Mouse (Mus musculus) ZHBTc4 (cell line): ENCODE measurements around the gene Acadm.

ENCODE experiments used
- DNase-seq: peaks from one replicate; pipeline ENCODE4 v3.0.0-alpha.2; 2011; ENCODE audit warnings: low read depth, low spot score

Acadm gene

GRCm38 (mm10) chr3:153902595-153902994 lies 41.8 kb downstream of the Acadm start:
- no peak for DNase-seq

DNA sequence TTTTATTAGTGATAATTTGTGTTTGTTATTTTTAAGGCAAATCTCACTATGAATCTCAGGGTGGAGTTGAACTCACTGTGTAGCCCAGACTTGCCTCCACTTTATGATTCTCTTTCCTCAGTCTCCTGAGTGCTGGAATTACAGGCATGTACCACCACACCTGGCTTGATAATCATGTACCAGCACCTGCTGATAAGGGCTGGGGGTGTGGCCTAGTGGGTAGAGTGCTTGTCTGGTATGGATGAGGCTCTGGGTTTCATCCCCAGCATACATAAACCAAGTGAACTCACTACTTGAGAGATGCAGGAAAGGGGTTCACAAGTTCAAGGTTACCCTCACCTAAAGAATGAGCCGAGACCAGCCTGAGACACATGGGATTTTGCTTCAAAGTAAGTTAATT lies 42.5 kb downstream of the Acadm start:
- no peak for DNase-seq

DNA sequence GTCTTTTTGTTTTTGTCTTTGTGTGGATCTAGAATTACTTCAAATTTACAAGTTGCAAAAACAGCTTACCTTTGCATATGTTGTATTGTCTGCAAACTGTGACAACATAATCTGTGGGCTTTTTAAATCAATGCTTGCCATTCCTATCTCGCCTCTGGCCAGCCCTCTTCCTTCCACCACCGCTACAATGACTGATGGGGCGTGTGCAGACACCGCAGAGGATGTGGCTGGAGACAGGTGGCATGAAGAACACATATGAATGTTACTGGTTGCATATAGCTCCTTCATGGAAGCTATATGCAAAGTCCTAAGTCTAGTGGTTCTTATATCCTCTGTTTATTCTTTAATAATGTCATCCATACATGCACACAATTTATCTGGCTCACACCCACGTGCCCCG lies 47.2 kb downstream of the Acadm start:
- DNase-seq: no peak

GRCm38 (mm10) chr3:153895454-153895853 lies 49.0 kb downstream of the Acadm start:
- no peak for DNase-seq

DNA sequence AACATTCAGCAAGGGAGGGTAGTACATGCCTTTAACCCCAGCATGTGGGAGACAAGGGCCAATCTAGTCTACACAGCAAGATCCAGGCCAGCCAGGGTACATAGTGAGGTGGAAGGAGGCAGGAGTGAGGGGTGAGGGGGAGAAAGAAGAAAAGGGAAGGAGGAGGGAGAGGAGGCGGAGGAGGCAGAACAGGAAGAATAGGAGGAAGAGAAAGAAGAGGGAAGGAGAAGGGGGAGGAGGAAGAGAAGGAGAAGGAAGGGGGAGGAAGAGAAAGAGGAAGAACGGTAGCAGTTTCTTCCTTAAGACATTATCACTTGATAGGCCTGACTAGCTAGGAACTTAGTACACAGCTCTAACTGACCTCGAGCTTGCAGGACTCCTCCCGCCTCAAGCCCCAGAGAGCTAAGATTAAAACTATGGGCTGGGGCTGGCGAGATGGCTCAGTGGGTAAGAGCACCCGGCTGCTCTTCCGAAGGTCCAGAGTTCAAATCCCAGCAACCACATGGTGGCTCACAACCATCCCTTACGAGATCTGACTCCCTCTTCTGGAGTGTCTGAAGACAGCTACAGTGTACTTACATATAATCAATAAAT lies 55.1 kb downstream of the Acadm start:
- DNase-seq: no peak

DNA sequence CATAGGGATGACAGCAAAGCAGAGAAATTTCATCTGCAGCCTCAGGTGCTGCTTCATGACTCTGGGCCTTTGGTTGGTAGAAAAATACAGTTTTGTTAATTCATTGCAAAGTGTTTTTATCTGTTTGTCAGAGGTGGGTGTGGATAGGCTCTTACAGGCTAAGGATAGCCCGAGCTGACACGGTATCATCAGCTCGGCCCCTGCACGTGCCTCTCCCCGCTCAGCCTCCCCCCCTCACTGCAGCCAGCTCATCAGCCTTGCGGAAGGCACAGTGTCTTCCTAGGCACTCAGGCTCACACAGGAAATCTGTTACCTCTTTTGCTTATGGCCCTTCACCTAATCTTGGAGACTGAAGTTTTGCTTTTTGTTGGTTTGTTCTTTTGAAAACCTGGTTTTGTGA lies 56.3 kb downstream of the Acadm start:
- DNase-seq: no peak

- no peak for DNase-seq
Measured at GRCm38 (mm10) chr3:153886296-153886695, 58.1 kb downstream of the Acadm start.
